Mouse (Mus musculus): Measurements from ENCODE around the gene Scgb1b20. TPM values are rescaled to one million over a fixed set of nuclear protein-coding genes. Genes with fewer than 3 reads are reported as not detected.
"Not testable (repeated sequence)": the region's sequence is repeated elsewhere in the genome, so short reads cannot be mapped to it uniquely, and the experiment has no call there.

Scgb1b20 gene
- polyA plus RNA-seq (2016; fragmentation: Nextera tagmentation; extraction: Ambion mirVana) = not detected in 2 replicates

DNA sequence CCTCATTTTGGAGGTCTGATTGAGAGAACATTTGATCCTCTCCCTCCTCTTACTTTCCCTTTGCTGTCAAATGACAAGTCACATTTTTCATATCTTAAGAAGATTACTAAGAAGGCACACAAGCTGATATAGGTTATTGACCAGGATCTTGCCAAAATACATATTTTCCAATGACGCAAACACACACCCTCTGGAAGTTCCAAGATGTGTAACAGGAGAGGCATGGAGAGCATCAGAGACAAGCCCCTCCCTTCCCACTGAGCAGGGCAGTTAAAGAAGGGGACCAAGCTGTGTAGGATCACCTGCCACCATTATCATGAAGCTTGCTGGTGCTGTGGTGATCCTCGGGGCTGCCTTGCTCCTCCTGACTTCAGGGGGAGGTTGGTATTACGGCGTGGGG is at the start of gene Scgb1b20:
Scgb1b20 (plus strand) TSS at position 301 of the 400 bp plus-strand sequence.
- not testable (repeated sequence) for DNase-seq (ENCODE audit: low spot score); H3K27ac ChIP-seq; H3K36me3 ChIP-seq; H3K27me3 ChIP-seq (ENCODE audit: insufficient read depth, poor library complexity, severe bottlenecking); H3K4me1 ChIP-seq (replicated peaks); H3K4me3 ChIP-seq
- 83% methylated on average over 4 of the region's 4 CpGs for WGBS
- peaks cover 33% of the 10 kb centered on the region for H3K9me3 ChIP-seq

DNA sequence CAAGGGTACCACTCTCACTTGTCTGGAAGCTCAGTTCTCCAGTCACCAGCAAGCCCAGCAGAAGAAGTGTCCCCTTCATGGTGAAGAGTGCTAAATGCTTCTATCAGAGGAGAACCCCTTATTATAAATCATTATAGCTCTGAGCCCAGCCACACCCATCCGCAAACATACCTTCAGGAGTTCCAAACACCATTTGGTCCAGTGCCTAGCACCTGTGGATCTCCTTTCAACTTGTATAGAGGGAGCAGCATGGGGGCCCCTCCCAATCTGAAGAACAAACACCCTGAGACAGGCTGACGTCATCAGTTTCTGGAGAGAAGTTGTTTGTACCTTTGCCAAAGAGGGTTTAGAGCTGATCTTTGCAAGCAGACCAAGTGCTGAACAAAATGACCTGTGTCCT is 6.8 kb upstream of the Scgb1b20 start, which contains the start of gene Scgb2b20:
Scgb2b20 (minus strand) TSS at position 101 of the 400 bp plus-strand sequence.
- not testable (repeated sequence) for H3K4me3 ChIP-seq; H3K4me1 ChIP-seq (replicated peaks); H3K27ac ChIP-seq; H3K36me3 ChIP-seq; DNase-seq (ENCODE audit: low spot score); H3K27me3 ChIP-seq (ENCODE audit: insufficient read depth, poor library complexity, severe bottlenecking)
- peaks cover 26% of the 10 kb centered on the region for H3K9me3 ChIP-seq
- 88% methylated on average over 2 of the region's 2 CpGs for WGBS

DNA sequence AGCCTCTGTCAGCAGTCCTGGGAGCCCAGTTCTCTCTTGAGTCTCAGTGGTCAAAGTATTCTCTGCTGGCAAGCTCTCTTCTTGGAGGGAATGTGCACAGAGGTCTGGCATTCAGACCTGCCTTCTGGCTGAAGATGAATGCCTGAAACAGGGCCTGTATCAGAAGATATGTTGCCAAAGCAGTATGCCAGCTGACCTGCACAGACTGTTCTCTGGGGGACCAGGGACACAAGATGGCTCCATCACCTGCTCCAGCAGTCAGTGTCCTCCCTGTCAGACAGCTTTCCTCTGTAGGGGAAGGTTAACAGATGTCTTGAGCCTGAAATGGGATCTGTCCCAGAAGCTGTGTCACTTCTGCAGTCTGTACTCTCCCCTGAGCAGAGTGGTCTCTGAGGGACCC is 26.7 kb downstream of the Scgb1b20 start:
- not testable (repeated sequence) for H3K27ac ChIP-seq; H3K4me1 ChIP-seq (replicated peaks); H3K4me3 ChIP-seq; H3K36me3 ChIP-seq; DNase-seq (ENCODE audit: low spot score); H3K27me3 ChIP-seq (ENCODE audit: insufficient read depth, poor library complexity, severe bottlenecking)
- peaks cover 57% of the 10 kb centered on the region for H3K9me3 ChIP-seq

DNA sequence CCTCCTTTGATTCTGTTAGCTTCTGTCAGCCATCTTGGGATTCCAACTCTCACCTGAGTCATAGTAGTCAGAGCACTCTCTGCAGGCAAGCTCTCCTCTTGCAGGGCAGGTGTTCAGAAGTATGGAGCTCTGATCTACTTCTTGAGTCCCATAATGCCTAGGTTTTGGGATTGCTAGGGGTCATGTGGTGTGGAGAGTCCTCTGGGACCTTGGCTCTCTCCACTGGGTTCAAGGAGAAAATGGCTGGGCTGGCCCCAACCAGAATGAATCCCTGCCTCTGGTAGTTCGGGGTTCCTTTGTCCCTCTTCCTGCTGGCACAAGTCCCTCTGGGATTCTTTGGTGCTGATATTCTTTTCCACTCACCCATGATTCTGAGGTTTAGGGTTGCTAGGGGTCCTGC is 28.6 kb downstream of the Scgb1b20 start:
- 71% methylated on average over 1 of the region's 1 CpGs for WGBS
- Histone ChIP-seq H3K27me3 (ENCODE audit: insufficient read depth, poor library complexity, severe bottlenecking) (no peaks in the 10 kb centered on the region), H3K4me3 (no peak overlapping the region), H3K36me3 (no peaks in the 10 kb centered on the region), H3K9me3 (peaks cover 52% of the 10 kb centered on the region), H3K27ac (no peak overlapping the region), H3K4me1 (replicated peaks) (no peaks in the 10 kb centered on the region)
- DNase-seq (ENCODE audit: low spot score) = no peak

GRCm38 (mm10) chr7:33409681-33410080 is 36.6 kb downstream of the Scgb1b20 start:
- H3K4me3 ChIP-seq = not testable (repeated sequence)

More at GRCm38 (mm10) chr7:33409681-33410080, 36.6 kb downstream of the Scgb1b20 start:
- H3K27me3 ChIP-seq (ENCODE audit: insufficient read depth, poor library complexity, severe bottlenecking); H3K4me1 ChIP-seq (replicated peaks); H3K27ac ChIP-seq; H3K36me3 ChIP-seq; DNase-seq (ENCODE audit: low spot score): not testable (repeated sequence)
- 69% methylated on average over 1 of the region's 1 CpGs for WGBS
- peaks cover 26% of the 10 kb centered on the region for H3K9me3 ChIP-seq

Other genes starting within 250 kb of the Scgb1b20 start
- gene Scgb2b18, start 199.4 kb upstream of the Scgb1b20 start, polyA plus RNA-seq (2016; fragmentation: Nextera tagmentation; extraction: Ambion mirVana) = not detected in 2 replicates
- gene Scgb1b18, start 187.7 kb upstream of the Scgb1b20 start, polyA plus RNA-seq (2016; fragmentation: Nextera tagmentation; extraction: Ambion mirVana) = not detected in 2 replicates
- not detected in 2 replicates for gene Scgb2b19, start 92.9 kb upstream of the Scgb1b20 start, polyA plus RNA-seq (2016; fragmentation: Nextera tagmentation; extraction: Ambion mirVana)
- gene Scgb1b19, start 85.9 kb upstream of the Scgb1b20 start, polyA plus RNA-seq (2016; fragmentation: Nextera tagmentation; extraction: Ambion mirVana) = not detected in 2 replicates
- not detected in 2 replicates for gene Scgb2b20, start 6.9 kb upstream of the Scgb1b20 start, polyA plus RNA-seq (2016; fragmentation: Nextera tagmentation; extraction: Ambion mirVana)
- gene Scgb2b21, start 147.2 kb downstream of the Scgb1b20 start, polyA plus RNA-seq (2016; fragmentation: Nextera tagmentation; extraction: Ambion mirVana) = not detected in 2 replicates

All from hindbrain, embryonic 10.5 days (tissue).